Mouse (Mus musculus) lung, adult 2 months (tissue): ENCODE measurements around the gene Ttc23. TPM values are rescaled to one million over a fixed set of nuclear protein-coding genes. Genes with fewer than 3 reads are reported as not detected.
A peak's percentile ranks its signal among the peaks of the same experiment; 100 is the strongest.

ENCODE experiments used
- DNase-seq: peaks from one replicate; pipeline ENCODE4 v3.0.0; 2022
- H3K4me1 ChIP-seq: fragments of 200-500 bp; 2 replicates; pipeline ENCODE4 v1.6.1; 2011; ENCODE audit warnings: low read length; ENCODE audit not compliant: control insufficient read depth, insufficient read depth
- H3K4me3 ChIP-seq: fragments of 200-500 bp; replicated peaks from 2 replicates; pipeline ENCODE3; 2011; ENCODE audit warnings: low read depth, mild to moderate bottlenecking, control low read depth, low read length; ENCODE audit errors: extremely low read depth
- CTCF ChIP-seq: fragments of 200-500 bp; IDR thresholded peaks from 2 replicates; pipeline ENCODE4 v1.5.1; 2011; ENCODE audit warnings: mild to moderate bottlenecking, low read length, control low read depth; ENCODE audit not compliant: insufficient read depth
- POLR2A ChIP-seq: fragments of 200-500 bp; IDR thresholded peaks from 2 replicates; pipeline ENCODE4 v1.6.1; 2011; ENCODE audit warnings: low read depth, mild to moderate bottlenecking, control low read depth, low read length, borderline replicate concordance; ENCODE audit errors: extremely low read depth
- WGBS: fragments of 180-500 bp; shearing (Covaris S2); methylation state at CpG from one replicate; pipeline ENCODE4 v1.1.7; 2018; 5-methylcytosine and 5-hydroxymethylcytosine counted together
- polyA plus RNA-seq: library from polyadenylated mRNA; depleted of rRNA; stranded (reverse); fragments of >200 nt; gene quantifications from 2 replicates; pipeline ENCODE4 v1.2.3, GENCODE M21; 2012

Ttc23 gene
- polyA plus RNA-seq, 1 experiment: 10.0 TPM

- TF ChIP-seq POLR2A (no peak), CTCF (no peak)
- peaks cover 3% of the 10 kb centered on the region; the same call in 1 of the 2 replicates for H3K4me1 ChIP-seq
- 85% methylated on average over 7 of the region's 7 CpGs for WGBS
- H3K4me3 ChIP-seq: no peak overlapping the region
- no peak for DNase-seq
Measured at GRCm38 (mm10) chr7:67755366-67755765, 108.2 kb downstream of the Ttc23 start.

- Histone ChIP-seq H3K4me1 (peaks cover 3% of the 10 kb centered on the region; the same call in 1 of the 2 replicates), H3K4me3 (no peak overlapping the region)
- WGBS: 87% methylated on average over 5 of the region's 5 CpGs
- no peak for DNase-seq
- TF ChIP-seq CTCF: no peak
- no peak for TF ChIP-seq POLR2A
Measured at GRCm38 (mm10) chr7:67756636-67757035, 109.4 kb downstream of the Ttc23 start.

- DNase-seq: no peak
- 2% methylated on average over 19 of the region's 19 CpGs for WGBS
- Histone ChIP-seq H3K4me1 (peaks cover 3% of the 10 kb centered on the region; the same call in 1 of the 2 replicates), H3K4me3 (peak overlapping the region; percentile 75)
- TF ChIP-seq CTCF: no peak
- no peak for TF ChIP-seq POLR2A
Measured at GRCm38 (mm10) chr7:67758506-67758857, 111.3 kb downstream of the Ttc23 start.

GRCm38 (mm10) chr7:67758858-67759628 lies 111.8 kb downstream of the Ttc23 start:
- TF ChIP-seq CTCF: no peak
- 0 out of 2 replicates have a peak, but pooled peaks have one; percentile 4 for TF ChIP-seq POLR2A
- Histone ChIP-seq H3K4me3 (peak overlapping the region; percentile 75), H3K4me1 (peaks cover 2% of the 10 kb centered on the region; the same call in 1 of the 2 replicates)
- WGBS: 1% methylated on average over 92 of the region's 92 CpGs
- no peak for DNase-seq

GRCm38 (mm10) chr7:67759629-67759995 lies 112.4 kb downstream of the Ttc23 start, which contains the start of gene Synm:
TSS of gene Synm (minus strand) at chr7:67759742.
- H3K4me1 ChIP-seq: no peaks in the 10 kb centered on the region
- WGBS: under 1% methylated on average over 37 of the region's 37 CpGs
- DNase-seq: peak; percentile 97

GRCm38 (mm10) chr7:67763625-67764024 lies 116.4 kb downstream of the Ttc23 start:
- H3K4me1 ChIP-seq: no peaks in the 10 kb centered on the region
- TF ChIP-seq CTCF (no peak), POLR2A (no peak)
- 58% methylated on average over 3 of the region's 3 CpGs for WGBS
- no peak overlapping the region for H3K4me3 ChIP-seq
- no peak for DNase-seq

More at GRCm38 (mm10) chr7:67759629-67759995, 112.4 kb downstream of the Ttc23 start, which contains the start of gene Synm:
- peak; percentile 32; the same call in 1 of the 2 replicates for TF ChIP-seq POLR2A
- peak; percentile 57 for TF ChIP-seq CTCF
- H3K4me3 ChIP-seq: peak within 1 kb of the TSS; percentile 75

- H3K4me3 ChIP-seq: no peak overlapping the region
- TF ChIP-seq POLR2A (no peak), CTCF (no peak)
- H3K4me1 ChIP-seq: 0 out of 2 replicates have a peak, but pooled peaks cover 2% of the 10 kb centered on the region
- WGBS: 55% methylated on average over 3 of the region's 3 CpGs
- no peak for DNase-seq
Measured at GRCm38 (mm10) chr7:67768125-67768524, 120.9 kb downstream of the Ttc23 start.

- Histone ChIP-seq H3K4me1 (0 out of 2 replicates have a peak, but pooled peaks cover 2% of the 10 kb centered on the region), H3K4me3 (no peak overlapping the region)
- no peak for TF ChIP-seq CTCF
- TF ChIP-seq POLR2A: no peak
- no peak for DNase-seq
- WGBS: 91% methylated on average over 5 of the region's 5 CpGs
Measured at GRCm38 (mm10) chr7:67769487-67769886, 122.3 kb downstream of the Ttc23 start.

GRCm38 (mm10) chr7:67772231-67772630 lies 125.0 kb downstream of the Ttc23 start:
- no peak for DNase-seq
- H3K4me1 ChIP-seq: 0 out of 2 replicates have a peak, but pooled peaks cover 2% of the 10 kb centered on the region
- TF ChIP-seq POLR2A: no peak
- 76% methylated on average over 9 of the region's 9 CpGs for WGBS
- no peak overlapping the region for H3K4me3 ChIP-seq

- TF ChIP-seq CTCF (no peak), POLR2A (no peak)
- DNase-seq: no peak
- Histone ChIP-seq H3K4me1 (0 out of 2 replicates have a peak, but pooled peaks cover 2% of the 10 kb centered on the region), H3K4me3 (no peak overlapping the region)
- WGBS: 29% methylated on average over 3 of the region's 3 CpGs
Measured at GRCm38 (mm10) chr7:67775623-67776022, 128.4 kb downstream of the Ttc23 start.
